Mouse (Mus musculus): Measurements from ENCODE around the gene Olfr313. TPM values are rescaled to one million over a fixed set of nuclear protein-coding genes. Genes with fewer than 3 reads are reported as not detected.

Olfr313 gene
- polyA plus RNA-seq, 1 experiment: not detected

DNA sequence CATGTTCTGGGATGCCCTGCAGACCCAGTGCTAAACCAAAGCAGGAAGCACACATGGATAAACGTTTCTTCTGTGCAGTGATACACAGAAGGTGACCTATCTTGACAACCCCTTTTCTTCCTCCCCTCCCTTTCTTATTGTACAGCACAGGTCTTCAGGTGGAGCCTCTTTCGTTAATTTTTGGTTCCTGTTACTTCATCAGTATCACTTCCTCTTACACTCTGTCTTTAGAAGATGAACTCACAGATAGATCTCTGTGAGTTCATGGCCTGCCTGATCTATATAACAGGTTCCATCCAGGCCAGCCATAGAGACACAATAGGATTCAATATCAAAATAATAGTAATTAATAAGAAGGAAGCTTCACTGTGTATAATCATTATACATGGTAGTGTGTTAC is 24.7 kb upstream of the Olfr313 start:
- no peaks in the 10 kb centered on the region for H3K36me3 ChIP-seq (ENCODE audit: control insufficient read depth, insufficient read depth, low read length)
- WGBS: 5% methylated on average over 2 of the region's 2 CpGs
- peak in 1 of 2 experiments; percentile 39 for DNase-seq (ENCODE audit: low read depth in 1 of 2, low spot score in 2 of 2)
- no peaks in the 10 kb centered on the region; the same call in 1 of the 2 replicates for H3K4me1 ChIP-seq (ENCODE audit: control insufficient read depth, insufficient read depth, insufficient read length)
- H3K27me3 ChIP-seq (ENCODE audit: control insufficient read depth, insufficient read depth, low read length): no peaks in the 10 kb centered on the region
- TF ChIP-seq CTCF (IDR thresholded peaks at IDR 0.05; ENCODE audit: extremely low read depth, insufficient read depth, insufficient read length, insufficient replicate concordance) (no peak), POLR2A (IDR thresholded peaks at IDR 0.05; ENCODE audit: low read depth, low read length) (no peak)
- no peak overlapping the region for H3K4me3 ChIP-seq (ENCODE audit: extremely low read depth, insufficient read depth, insufficient read length)
- H3K27ac ChIP-seq (ENCODE audit: insufficient read depth, low read length): no peak overlapping the region

DNA sequence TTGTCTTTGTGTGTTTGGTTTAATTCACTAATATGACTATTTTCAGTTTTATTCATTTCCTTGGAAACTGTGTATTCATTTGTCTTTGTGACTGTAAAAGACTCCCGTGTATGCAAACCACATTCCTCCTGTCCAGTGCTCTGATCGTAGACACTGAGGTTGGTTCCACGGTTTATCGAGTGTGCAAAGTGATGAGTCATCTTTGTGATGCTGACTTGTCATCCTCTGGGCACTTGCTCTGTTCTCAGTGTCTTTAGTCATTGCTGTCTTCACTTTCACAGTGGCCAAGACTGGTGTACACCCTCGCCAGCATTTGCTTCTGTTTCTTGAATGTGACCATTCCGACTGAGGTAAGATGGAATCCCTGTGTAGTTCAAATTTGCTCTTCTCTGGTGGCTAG is 24.2 kb upstream of the Olfr313 start:
- H3K4me1 ChIP-seq (ENCODE audit: control insufficient read depth, insufficient read depth, insufficient read length): no peaks in the 10 kb centered on the region; the same call in 1 of the 2 replicates
- H3K27ac ChIP-seq (ENCODE audit: insufficient read depth, low read length): no peak overlapping the region
- no peak for DNase-seq (ENCODE audit: low read depth in 1 of 2, low spot score in 2 of 2)
- no peak for TF ChIP-seq CTCF (IDR thresholded peaks at IDR 0.05; ENCODE audit: extremely low read depth, insufficient read depth, insufficient read length, insufficient replicate concordance)
- no peak for TF ChIP-seq POLR2A (IDR thresholded peaks at IDR 0.05; ENCODE audit: low read depth, low read length)
- no peaks in the 10 kb centered on the region for H3K27me3 ChIP-seq (ENCODE audit: control insufficient read depth, insufficient read depth, low read length)
- H3K36me3 ChIP-seq (ENCODE audit: control insufficient read depth, insufficient read depth, low read length): no peaks in the 10 kb centered on the region
- no peak overlapping the region for H3K4me3 ChIP-seq (ENCODE audit: extremely low read depth, insufficient read depth, insufficient read length)
- WGBS: 48% methylated on average over 6 of the region's 6 CpGs

DNA sequence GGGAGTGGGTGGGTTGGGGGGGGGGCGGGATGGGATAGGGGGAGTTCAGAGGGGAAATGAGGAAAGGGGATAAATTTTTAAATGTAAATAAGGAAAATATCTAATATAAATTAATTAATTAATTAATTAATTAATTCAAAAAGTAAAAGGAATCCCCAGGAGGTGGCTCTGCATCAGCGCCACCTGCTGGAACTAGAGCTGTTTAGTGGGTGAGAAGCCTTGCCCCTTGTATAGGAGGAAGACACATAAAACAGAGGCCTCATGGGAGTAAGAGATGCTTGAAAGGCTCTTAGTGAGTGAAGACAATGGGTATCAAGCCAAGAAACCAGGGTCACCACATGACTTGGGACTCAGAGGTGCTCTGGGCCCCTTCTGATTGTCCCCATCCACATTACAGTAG is 18.9 kb upstream of the Olfr313 start:
- no peaks in the 10 kb centered on the region for H3K27me3 ChIP-seq (ENCODE audit: control insufficient read depth, insufficient read depth, low read length)
- TF ChIP-seq POLR2A (IDR thresholded peaks at IDR 0.05; ENCODE audit: low read depth, low read length) (no peak), CTCF (IDR thresholded peaks at IDR 0.05; ENCODE audit: extremely low read depth, insufficient read depth, insufficient read length, insufficient replicate concordance) (no peak)
- H3K4me1 ChIP-seq (ENCODE audit: control insufficient read depth, insufficient read depth, insufficient read length): no peaks in the 10 kb centered on the region
- no peak overlapping the region for H3K4me3 ChIP-seq (ENCODE audit: extremely low read depth, insufficient read depth, insufficient read length)
- no peaks in the 10 kb centered on the region for H3K36me3 ChIP-seq (ENCODE audit: control insufficient read depth, insufficient read depth, low read length)
- DNase-seq (ENCODE audit: low read depth in 1 of 2, low spot score in 2 of 2): no peak
- WGBS: 76% methylated on average over 2 of the region's 2 CpGs
- no peak overlapping the region for H3K27ac ChIP-seq (ENCODE audit: insufficient read depth, low read length)

DNA sequence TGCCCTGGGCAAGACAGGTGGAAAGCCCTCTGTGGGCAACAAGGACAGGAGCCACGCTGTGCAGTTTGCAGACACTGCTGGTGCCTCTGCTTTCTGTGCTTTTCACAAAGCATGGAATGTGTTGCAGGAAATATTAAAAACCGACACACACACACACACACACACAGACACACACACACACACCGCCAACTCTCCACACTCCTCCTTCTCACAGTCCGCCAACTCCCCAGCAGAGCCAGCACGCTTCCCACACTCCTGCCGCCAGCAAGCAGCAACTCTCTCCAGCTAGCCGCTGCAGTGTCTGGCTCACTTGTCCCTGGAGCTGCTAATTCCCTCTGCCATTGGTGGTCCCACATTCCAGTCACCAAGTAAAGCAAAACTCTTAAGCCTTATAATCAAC is 17.9 kb upstream of the Olfr313 start:
- H3K27ac ChIP-seq (ENCODE audit: insufficient read depth, low read length): no peak overlapping the region
- WGBS: 86% methylated on average over 7 of the region's 7 CpGs
- DNase-seq (ENCODE audit: low read depth in 1 of 2, low spot score in 2 of 2): no peak
- H3K4me1 ChIP-seq (ENCODE audit: control insufficient read depth, insufficient read depth, insufficient read length): no peaks in the 10 kb centered on the region
- H3K27me3 ChIP-seq (ENCODE audit: control insufficient read depth, insufficient read depth, low read length): no peaks in the 10 kb centered on the region
- H3K4me3 ChIP-seq (ENCODE audit: extremely low read depth, insufficient read depth, insufficient read length): no peak overlapping the region
- H3K36me3 ChIP-seq (ENCODE audit: control insufficient read depth, insufficient read depth, low read length): no peaks in the 10 kb centered on the region
- TF ChIP-seq POLR2A (IDR thresholded peaks at IDR 0.05; ENCODE audit: low read depth, low read length): no peak
- no peak for TF ChIP-seq CTCF (IDR thresholded peaks at IDR 0.05; ENCODE audit: extremely low read depth, insufficient read depth, insufficient read length, insufficient replicate concordance)

DNA sequence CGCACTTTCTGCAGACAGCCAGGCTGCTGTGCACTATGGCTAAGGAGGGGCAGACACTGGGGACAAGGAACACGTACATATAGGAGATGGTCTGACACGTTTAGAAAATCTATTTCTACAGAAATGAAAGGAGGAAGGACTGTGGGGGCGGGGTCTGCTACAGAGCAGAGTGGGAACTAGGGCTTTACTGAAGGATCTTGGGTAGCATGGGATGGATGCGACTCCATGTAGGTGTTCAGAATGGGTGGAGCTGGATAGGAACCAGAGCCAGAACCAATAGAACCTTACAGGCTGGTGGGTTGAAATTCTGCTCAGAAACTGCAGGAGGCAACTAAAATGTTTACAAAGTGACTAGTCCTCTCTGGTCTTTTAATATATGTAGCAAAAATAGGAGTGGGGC is 15.1 kb upstream of the Olfr313 start:
- TF ChIP-seq POLR2A (IDR thresholded peaks at IDR 0.05; ENCODE audit: low read depth, low read length): no peak
- no peak for TF ChIP-seq CTCF (IDR thresholded peaks at IDR 0.05; ENCODE audit: extremely low read depth, insufficient read depth, insufficient read length, insufficient replicate concordance)
- 55% methylated on average over 5 of the region's 5 CpGs for WGBS
- H3K27ac ChIP-seq (ENCODE audit: insufficient read depth, low read length): no peak overlapping the region
- DNase-seq (ENCODE audit: low read depth in 1 of 2, low spot score in 2 of 2): no peak
- H3K4me3 ChIP-seq (ENCODE audit: extremely low read depth, insufficient read depth, insufficient read length): no peak overlapping the region
- no peaks in the 10 kb centered on the region for H3K27me3 ChIP-seq (ENCODE audit: control insufficient read depth, insufficient read depth, low read length)
- H3K36me3 ChIP-seq (ENCODE audit: control insufficient read depth, insufficient read depth, low read length): no peaks in the 10 kb centered on the region
- no peaks in the 10 kb centered on the region for H3K4me1 ChIP-seq (ENCODE audit: control insufficient read depth, insufficient read depth, insufficient read length)

DNA sequence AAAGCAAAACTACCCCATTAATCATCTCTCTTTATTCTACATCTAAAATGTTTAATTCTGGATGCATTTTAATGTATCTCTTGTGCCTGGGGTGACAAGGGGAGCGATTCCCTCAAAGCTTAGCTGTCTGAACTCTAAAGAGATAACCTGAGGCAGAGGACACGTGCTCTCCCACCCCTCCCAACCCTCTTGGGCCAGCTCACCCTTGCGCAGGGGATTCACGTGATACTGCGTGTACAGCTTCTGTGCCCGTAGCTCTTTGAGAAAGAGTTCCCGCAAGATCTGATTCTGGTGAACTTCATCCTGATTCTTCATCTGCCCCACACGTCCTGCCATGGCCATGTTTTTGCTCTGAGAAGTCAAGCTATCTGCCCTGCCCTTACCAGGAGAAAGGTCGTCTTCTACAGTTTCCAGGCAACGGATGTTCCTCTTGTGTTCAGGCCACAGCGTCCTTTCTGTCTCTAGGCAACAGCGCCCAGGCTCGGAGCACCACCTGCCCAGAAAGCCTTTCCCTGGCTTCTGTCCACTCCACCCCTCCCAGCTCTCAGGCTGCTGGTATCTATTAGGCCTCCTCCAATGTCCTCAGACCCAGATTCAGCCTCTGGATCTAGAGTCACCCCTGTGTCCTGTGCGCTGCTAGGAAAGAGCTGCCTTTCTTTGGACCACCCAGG is 13.1 kb upstream of the Olfr313 start, which contains the start of gene Fam183b:
Gene Fam183b, minus strand, starts transcription at position 403 of the 671 bp plus-strand sequence.
- no peaks in the 10 kb centered on the region for H3K4me1 ChIP-seq (ENCODE audit: control insufficient read depth, insufficient read depth, insufficient read length)
- DNase-seq (ENCODE audit: low read depth in 1 of 2, low spot score in 2 of 2): no peak
- H3K4me3 ChIP-seq (ENCODE audit: extremely low read depth, insufficient read depth, insufficient read length): no peak within 1 kb of the TSS; the same call in 1 of the 2 replicates
- no peaks in the 10 kb centered on the region for H3K27me3 ChIP-seq (ENCODE audit: control insufficient read depth, insufficient read depth, low read length)
- no peak for TF ChIP-seq POLR2A (IDR thresholded peaks at IDR 0.05; ENCODE audit: low read depth, low read length)
- no peak for TF ChIP-seq CTCF (IDR thresholded peaks at IDR 0.05; ENCODE audit: extremely low read depth, insufficient read depth, insufficient read length, insufficient replicate concordance)
- H3K36me3 ChIP-seq (ENCODE audit: control insufficient read depth, insufficient read depth, low read length): no peaks in the 10 kb centered on the region
- WGBS: 41% methylated on average over 14 of the region's 14 CpGs
- no peak within 1 kb of the TSS for H3K27ac ChIP-seq (ENCODE audit: insufficient read depth, low read length)

DNA sequence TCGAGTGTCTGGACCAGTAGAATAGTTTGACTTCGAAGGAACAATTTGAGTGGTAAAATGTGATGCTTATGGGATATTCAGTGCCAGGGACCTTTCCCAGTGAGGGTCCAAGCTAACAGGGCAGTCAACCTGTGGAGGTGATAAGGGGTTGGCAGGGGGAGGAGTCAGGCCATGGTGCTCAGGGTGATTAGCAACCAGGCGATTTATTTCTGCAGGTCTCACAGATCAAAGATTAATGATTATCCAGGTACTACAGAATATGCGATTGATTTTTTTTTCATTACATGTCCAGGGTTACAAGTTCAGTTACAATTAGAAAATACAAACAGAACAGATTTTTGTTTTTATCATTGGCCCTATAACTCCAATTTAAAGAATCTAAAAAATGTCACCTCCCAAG is 10.9 kb upstream of the Olfr313 start:
- no peak for DNase-seq (ENCODE audit: low read depth in 1 of 2, low spot score in 2 of 2)
- Histone ChIP-seq H3K36me3 (ENCODE audit: control insufficient read depth, insufficient read depth, low read length) (no peaks in the 10 kb centered on the region), H3K4me1 (ENCODE audit: control insufficient read depth, insufficient read depth, insufficient read length) (no peaks in the 10 kb centered on the region), H3K27me3 (ENCODE audit: control insufficient read depth, insufficient read depth, low read length) (no peaks in the 10 kb centered on the region), H3K27ac (ENCODE audit: insufficient read depth, low read length) (no peak overlapping the region), H3K4me3 (ENCODE audit: extremely low read depth, insufficient read depth, insufficient read length) (no peak overlapping the region)
- whole genome bisulfite sequencing: 79% methylated on average over 4 of the region's 4 CpGs
- no peak for TF ChIP-seq CTCF (IDR thresholded peaks at IDR 0.05; ENCODE audit: extremely low read depth, insufficient read depth, insufficient read length, insufficient replicate concordance)
- no peak for TF ChIP-seq POLR2A (IDR thresholded peaks at IDR 0.05; ENCODE audit: low read depth, low read length)
